17 mouse cellular contexts compared by ENCODE assay signal in the genomic region with DNA sequence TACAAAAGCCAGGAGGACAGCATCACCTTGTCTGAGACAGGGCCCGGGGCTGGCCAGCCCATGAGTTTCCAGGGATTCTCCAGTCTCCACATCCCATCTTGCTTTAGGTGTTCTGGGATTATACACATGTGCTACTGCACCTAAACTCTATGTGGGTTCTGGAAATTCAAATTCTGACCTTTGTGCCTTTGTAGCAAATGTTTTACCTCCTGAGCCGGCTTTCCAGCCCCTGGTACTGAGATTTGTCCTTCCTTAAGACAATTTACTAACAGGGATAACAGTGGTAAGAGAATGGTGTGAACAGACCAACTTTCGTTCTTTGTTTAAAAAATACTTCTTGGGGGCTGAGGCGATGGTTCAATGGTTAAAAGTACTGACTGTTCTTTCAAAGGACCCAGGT.
"Had no signal": no experiment of that assay in that cellular context is flagged by ENCODE, and none has a peak within 500 bp of the region (broad histone marks: within the 10 kb centered on the region; RNA-seq: fewer than 3 reads in every experiment).

No protein-coding gene starts in this region.

- H3K27ac ChIP-seq: intestine, embryonic 15.5 days; kidney, postnatal 0 days; liver, embryonic 13.5 days; midbrain, embryonic 10.5 days; midbrain, embryonic 13.5 days; neural tube, embryonic 12.5 days; neural tube, embryonic 15.5 days; stomach, postnatal 0 days had no signal

- H3K4me1 ChIP-seq: liver, embryonic 13.5 days; midbrain, embryonic 10.5 days; midbrain, embryonic 13.5 days; neural tube, embryonic 12.5 days; neural tube, embryonic 15.5 days had no signal

- H3K9me3 ChIP-seq: intestine, embryonic 15.5 days; liver, embryonic 13.5 days; megakaryocyte, embryonic 14.5 days; midbrain, embryonic 10.5 days; midbrain, embryonic 13.5 days; neural tube, embryonic 12.5 days; neural tube, embryonic 15.5 days had no signal

- ATAC-seq: hindbrain, embryonic 16.5 days; intestine, embryonic 15.5 days; lung, postnatal 0 days; midbrain, embryonic 13.5 days had no signal

- DNase-seq: liver, embryonic 13.5 days; lung, adult 2 months; right cerebral cortex, adult 18-20 months; right cerebral cortex, postnatal 14 days; right cerebral cortex, postnatal 4 days; thymus, adult 18-20 months; thymus, postnatal 36 days had no signal

- H3K27me3 ChIP-seq: intestine, embryonic 15.5 days; liver, embryonic 13.5 days; megakaryocyte, embryonic 14.5 days; midbrain, embryonic 13.5 days; neural tube, embryonic 12.5 days; neural tube, embryonic 15.5 days had no signal

- H3K9ac ChIP-seq: intestine, embryonic 15.5 days; liver, embryonic 13.5 days; midbrain, embryonic 13.5 days; neural tube, embryonic 12.5 days; neural tube, embryonic 15.5 days had no signal

- H3K4me2 ChIP-seq: intestine, embryonic 15.5 days; liver, embryonic 13.5 days; midbrain, embryonic 13.5 days; neural tube, embryonic 12.5 days; neural tube, embryonic 15.5 days had no signal

- H3K36me3 ChIP-seq: intestine, embryonic 15.5 days; neural tube, embryonic 12.5 days; neural tube, embryonic 15.5 days had no signal

- H3K4me3 ChIP-seq: intestine, embryonic 15.5 days; liver, embryonic 13.5 days; megakaryocyte, embryonic 14.5 days; midbrain, embryonic 10.5 days; midbrain, embryonic 13.5 days; neural tube, embryonic 12.5 days; neural tube, embryonic 15.5 days had no signal
